Comparison of ENCODE assay signal across 17 mouse cellular contexts in the genomic region with DNA sequence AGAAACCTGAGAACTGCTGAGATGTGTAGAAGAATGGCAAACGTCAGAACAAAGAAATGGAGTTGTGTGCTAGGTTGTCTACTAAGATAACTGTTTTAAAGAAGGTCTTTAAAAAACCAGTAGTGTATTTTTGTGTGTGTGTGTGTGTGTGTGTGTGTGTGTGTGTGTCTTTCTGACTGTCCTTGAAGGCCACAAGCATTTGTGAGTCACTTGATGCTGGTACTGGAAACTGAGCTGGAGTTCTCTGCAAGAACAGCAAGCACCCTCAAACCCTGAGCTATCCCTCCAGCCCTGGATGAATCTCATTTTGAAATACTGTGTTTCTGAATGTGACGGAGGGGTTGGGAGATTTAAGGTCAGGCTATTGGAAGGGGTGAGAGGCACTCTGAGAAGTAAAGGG.
"Had no signal": no experiment of that assay in that cellular context is flagged by ENCODE, and none has a peak within 500 bp of the region (broad histone marks: within the 10 kb centered on the region; RNA-seq: fewer than 3 reads in every experiment).

No protein-coding gene starts in this region.

- H3K27ac ChIP-seq: kidney, postnatal 0 days; limb, embryonic 10.5 days; limb, embryonic 13.5 days; liver, embryonic 14.5 days; macrophage; midbrain, embryonic 12.5 days; neural tube, embryonic 13.5 days; stomach, embryonic 15.5 days had no signal

- DNase-seq: kidney, adult 2 months; kidney, postnatal 25 days; liver, postnatal 0 days; lung, embryonic 14.5 days; retina, postnatal 1 day; right cerebral cortex, postnatal 25 days; spleen, adult 18-20 months; thymus, postnatal 25 days had no signal

- H3K4me3 ChIP-seq: limb, embryonic 10.5 days; limb, embryonic 13.5 days; midbrain, embryonic 12.5 days; myocyte; neural tube, embryonic 13.5 days; stomach, embryonic 15.5 days had no signal
